Mouse (Mus musculus): Measurements from ENCODE around the gene Nxt2.

DNA sequence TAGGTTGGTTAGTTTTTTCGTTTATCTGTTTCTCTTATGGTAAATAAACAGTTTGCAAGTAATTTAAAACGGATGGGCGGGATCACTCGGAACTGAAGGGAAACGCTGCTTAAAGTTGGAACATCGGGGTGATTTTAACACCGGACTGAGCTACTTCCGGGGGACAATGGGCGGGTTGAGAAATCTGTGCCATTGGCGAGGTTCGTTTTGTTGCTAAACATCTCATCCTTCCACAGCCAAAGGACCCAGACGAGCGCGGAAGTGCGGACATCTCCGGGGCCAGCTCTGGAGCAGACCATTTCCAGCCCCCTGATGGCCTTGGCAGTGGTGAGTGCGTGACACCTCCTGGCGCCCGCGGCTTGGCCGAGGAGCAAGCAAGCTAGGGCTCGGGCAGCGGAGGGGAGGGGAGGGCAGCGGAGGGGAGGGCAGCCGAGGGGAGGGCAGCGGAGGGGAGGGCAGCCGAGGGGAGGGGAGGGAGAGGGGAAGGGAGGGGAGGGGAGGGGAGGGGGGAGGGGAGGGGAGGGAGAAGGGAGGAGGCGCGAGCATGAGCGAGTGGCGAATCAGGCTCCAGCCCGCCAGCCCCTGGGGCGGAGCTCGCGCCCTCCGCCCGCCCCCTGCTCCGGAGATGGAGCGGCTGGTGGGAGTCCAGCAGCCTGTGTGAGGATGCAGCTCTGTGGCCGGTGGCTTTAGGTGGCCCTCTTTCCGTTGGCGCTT lies 1.6 kb downstream of the Nxt2 start:
- no peak for TF ChIP-seq CTCF (IDR thresholded peaks at IDR 0.05; ENCODE audit: borderline replicate concordance, insufficient read depth, low read length)
- peak; percentile 42 for TF ChIP-seq POLR2A (IDR thresholded peaks at IDR 0.05; ENCODE audit: low read depth, low read length)
